Mouse (Mus musculus) forebrain, postnatal 0 days (tissue): ENCODE measurements at regions not wholly inside any gene's neighbourhood (a gene's known extent, or its start where the extent isn't known, plus 50 kb on each side); places are given as distances from the start of the nearest gene placed in this dataset.

Source experiments
- ATAC-seq: fragments of 200-750 bp; cut with Nextera tagmentation; 2 replicates; pipeline ENCODE4 v1.8.0; 2017; ENCODE audit warnings: mild to moderate bottlenecking, moderate library complexity
- DNase-seq: peaks from one replicate; pipeline ENCODE4 v3.0.0-alpha.2; 2015
- H3K27ac ChIP-seq: fragments of 300-500 bp; sonication (generic); 2 replicates; pipeline ENCODE4 v1.5.1; 2014; ENCODE audit warnings: low read depth, mild to moderate bottlenecking, antibody characterized with exemption, low read length, moderate library complexity, mixed read lengths
- H3K27me3 ChIP-seq: fragments of 300-500 bp; sonication (generic); 2 replicates; pipeline ENCODE4 v1.6.1; 2014; ENCODE audit warnings: mild to moderate bottlenecking, low read length, mixed read lengths; ENCODE audit not compliant: insufficient read depth
- H3K36me3 ChIP-seq: fragments of 300-500 bp; sonication (generic); 2 replicates; pipeline ENCODE4 v1.6.1; 2014; ENCODE audit warnings: mild to moderate bottlenecking, moderate library complexity; ENCODE audit not compliant: insufficient read depth
- H3K4me1 ChIP-seq: fragments of 300-500 bp; sonication (generic); 2 replicates; pipeline ENCODE4 v1.6.1; 2014; ENCODE audit warnings: antibody characterized with exemption; ENCODE audit not compliant: insufficient read depth
- H3K4me2 ChIP-seq: fragments of 300-500 bp; sonication (generic); 2 replicates; pipeline ENCODE4 v1.6.1; 2014; ENCODE audit warnings: low read depth, mild to moderate bottlenecking, moderate library complexity
- H3K4me3 ChIP-seq: fragments of 300-500 bp; sonication (generic); 2 replicates; pipeline ENCODE4 v1.5.1; 2014; ENCODE audit warnings: low read depth, low read length, mixed read lengths
- H3K9ac ChIP-seq: fragments of 300-500 bp; sonication (generic); 2 replicates; pipeline ENCODE4 v1.6.1; 2014; ENCODE audit warnings: mild to moderate bottlenecking
- H3K9me3 ChIP-seq: fragments of 300-500 bp; sonication (generic); 2 replicates; pipeline ENCODE4 v1.6.1; 2016; ENCODE audit warnings: low read length
- CTCF ChIP-seq: sonication (generic); IDR thresholded peaks from 2 replicates; pipeline ENCODE4 v1.5.1; 2016; ENCODE audit warnings: antibody characterized with exemption, control low read depth, low read depth
- WGBS: fragments of 180-500 bp; shearing (Covaris S2); extraction: QIAGEN DNeasy Blood & Tissue Kit; methylation state at CpG from one replicate; pipeline ENCODE4 v1.1.7; 2014; 5-methylcytosine and 5-hydroxymethylcytosine counted together

DNA sequence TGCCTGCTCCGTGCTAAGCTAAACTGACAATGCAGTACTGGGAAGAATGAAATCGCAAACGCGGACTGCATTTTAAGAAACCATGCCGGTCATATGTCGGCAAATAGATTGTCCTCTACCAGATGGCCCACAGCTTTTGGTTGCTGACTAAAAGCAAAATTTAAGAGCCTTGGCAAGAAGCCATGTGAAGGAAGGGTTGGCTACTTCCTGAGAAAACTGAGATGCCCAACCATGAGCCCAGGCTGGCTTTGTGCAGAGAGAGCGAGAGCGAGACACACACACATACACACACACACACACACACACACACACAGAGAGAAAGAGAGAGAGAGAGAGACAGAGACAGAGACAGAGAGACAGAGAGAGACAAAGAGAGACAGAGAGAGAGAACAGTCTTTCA is 111.1 kb upstream of the Gdf10 start:
- WGBS = 62% methylated on average over 8 of the region's 8 CpGs
- Histone ChIP-seq H3K27me3 (no peaks in the 10 kb centered on the region), H3K9me3 (no peaks in the 10 kb centered on the region), H3K4me2 (no peak overlapping the region), H3K36me3 (no peaks in the 10 kb centered on the region), H3K4me3 (no peak overlapping the region), H3K9ac (no peak overlapping the region), H3K4me1 (no peaks in the 10 kb centered on the region), H3K27ac (no peak overlapping the region)
- no peak for TF ChIP-seq CTCF
- ATAC-seq (peak; percentile 53), DNase-seq (peak; percentile 22)

DNA sequence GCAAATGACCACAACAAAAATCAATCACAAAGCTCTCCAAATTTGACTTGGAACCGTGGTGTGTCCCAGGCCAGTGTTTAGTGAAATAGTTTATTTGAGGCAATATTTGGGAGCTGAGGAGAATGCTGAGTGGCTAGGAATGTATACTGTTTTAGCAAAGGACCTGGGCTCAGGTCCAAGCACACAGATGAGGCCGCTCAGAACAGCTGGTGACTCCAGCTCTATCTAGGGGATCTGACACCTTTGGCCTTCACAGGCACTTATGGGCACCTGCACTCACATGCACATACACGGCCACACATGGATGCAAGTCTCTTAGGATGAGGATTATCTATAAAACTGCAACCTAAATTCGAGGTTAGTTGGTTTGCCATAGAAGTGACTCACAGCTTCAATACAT is 110.6 kb upstream of the Gdf10 start:
- H3K9ac ChIP-seq = no peak overlapping the region
- no peaks in the 10 kb centered on the region for H3K9me3 ChIP-seq
- no peaks in the 10 kb centered on the region for H3K4me1 ChIP-seq
- ATAC-seq = no peak
- H3K4me3 ChIP-seq = no peak overlapping the region
- H3K4me2 ChIP-seq = no peak overlapping the region
- DNase-seq = no peak
- no peak for TF ChIP-seq CTCF
- 80% methylated on average over 4 of the region's 4 CpGs for WGBS
- H3K27ac ChIP-seq = no peak overlapping the region
- no peaks in the 10 kb centered on the region for H3K36me3 ChIP-seq
- H3K27me3 ChIP-seq = no peaks in the 10 kb centered on the region

- Histone ChIP-seq H3K4me1 (no peaks in the 10 kb centered on the region), H3K27me3 (no peaks in the 10 kb centered on the region), H3K4me3 (no peak overlapping the region), H3K27ac (no peak overlapping the region), H3K36me3 (no peaks in the 10 kb centered on the region), H3K4me2 (no peak overlapping the region), H3K9me3 (no peaks in the 10 kb centered on the region), H3K9ac (no peak overlapping the region)
- ATAC-seq = no peak
- DNase-seq = no peak
- WGBS = 83% methylated on average over 3 of the region's 3 CpGs
- no peak for TF ChIP-seq CTCF
Measured at GRCm38 (mm10) chr14:33813274-33813673, 110.1 kb upstream of the Gdf10 start.

DNA sequence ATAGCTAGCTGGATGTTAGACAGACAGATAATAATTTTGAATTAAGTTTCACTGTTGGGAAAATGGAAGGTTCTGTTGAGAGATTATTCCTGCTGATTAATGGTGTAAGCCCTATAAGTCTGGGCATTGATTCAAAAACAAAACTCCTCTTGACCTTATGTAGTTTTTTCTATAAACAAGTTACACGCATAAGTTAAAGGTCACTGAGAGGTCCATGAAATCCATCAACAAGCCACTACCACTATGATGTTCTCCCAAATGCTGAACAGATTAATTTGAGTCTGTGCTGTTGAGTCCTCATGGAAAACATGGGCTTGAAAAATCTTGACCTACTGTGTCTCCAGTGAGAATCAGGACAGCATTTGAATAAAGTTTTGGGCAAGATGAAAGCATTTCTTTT is 109.3 kb upstream of the Gdf10 start:
- DNase-seq (no peak), ATAC-seq (no peak)
- Histone ChIP-seq H3K9me3 (no peaks in the 10 kb centered on the region), H3K4me1 (no peaks in the 10 kb centered on the region), H3K27me3 (no peaks in the 10 kb centered on the region), H3K9ac (no peak overlapping the region), H3K36me3 (no peaks in the 10 kb centered on the region), H3K4me3 (no peak overlapping the region), H3K4me2 (no peak overlapping the region), H3K27ac (no peak overlapping the region)
- no peak for TF ChIP-seq CTCF
- WGBS = 98% methylated on average over 1 of the region's 1 CpGs

DNA sequence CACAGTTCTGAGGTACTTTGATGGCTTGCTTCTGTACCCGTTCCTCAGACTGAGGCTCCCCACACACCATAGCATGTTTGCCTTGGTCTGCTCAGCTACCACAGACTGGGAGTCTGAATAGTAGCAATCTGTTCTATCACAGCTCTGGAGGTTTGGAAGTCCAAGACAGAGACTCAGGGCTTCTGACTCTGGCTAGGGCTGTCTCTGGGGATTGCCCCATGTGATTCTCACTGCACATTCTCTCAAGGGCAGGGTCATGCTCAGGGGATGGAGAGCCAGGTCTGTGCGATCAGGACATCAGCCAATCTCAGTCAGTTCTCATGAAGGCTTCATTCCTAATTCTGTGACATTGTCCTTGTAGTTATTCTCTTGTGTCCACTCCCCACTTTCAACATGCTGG is 108.8 kb upstream of the Gdf10 start:
- H3K27me3 ChIP-seq = no peaks in the 10 kb centered on the region
- H3K9me3 ChIP-seq = no peaks in the 10 kb centered on the region
- no peak for TF ChIP-seq CTCF
- H3K36me3 ChIP-seq = no peaks in the 10 kb centered on the region
- no peak for ATAC-seq
- DNase-seq = no peak
- H3K27ac ChIP-seq = no peak overlapping the region
- no peak overlapping the region for H3K4me2 ChIP-seq
- no peaks in the 10 kb centered on the region for H3K4me1 ChIP-seq
- H3K4me3 ChIP-seq = no peak overlapping the region
- no peak overlapping the region for H3K9ac ChIP-seq
- 77% methylated on average over 2 of the region's 2 CpGs for WGBS

- no peaks in the 10 kb centered on the region for H3K36me3 ChIP-seq
- H3K4me2 ChIP-seq = no peak overlapping the region
- no peak overlapping the region for H3K4me3 ChIP-seq
- no peak overlapping the region for H3K9ac ChIP-seq
- WGBS = 92% methylated on average over 14 of the region's 14 CpGs
- no peak overlapping the region for H3K27ac ChIP-seq
- TF ChIP-seq CTCF = no peak
- no peaks in the 10 kb centered on the region for H3K4me1 ChIP-seq
- H3K9me3 ChIP-seq = no peaks in the 10 kb centered on the region
- DNase-seq (no peak), ATAC-seq (no peak)
- no peaks in the 10 kb centered on the region for H3K27me3 ChIP-seq
Measured at GRCm38 (mm10) chr14:33820541-33821260, 102.7 kb upstream of the Gdf10 start.

GRCm38 (mm10) chr14:33821436-33821835 is 102.0 kb upstream of the Gdf10 start:
- TF ChIP-seq CTCF = no peak
- Histone ChIP-seq H3K9me3 (no peaks in the 10 kb centered on the region), H3K4me2 (no peak overlapping the region), H3K4me1 (no peaks in the 10 kb centered on the region), H3K27me3 (no peaks in the 10 kb centered on the region), H3K9ac (no peak overlapping the region), H3K36me3 (no peaks in the 10 kb centered on the region), H3K4me3 (no peak overlapping the region), H3K27ac (no peak overlapping the region)
- DNase-seq = no peak
- no peak for ATAC-seq
- WGBS = 79% methylated on average over 7 of the region's 7 CpGs
